Mouse (Mus musculus): ENCODE data around the gene Snx17. TPM values are rescaled to one million over a fixed set of nuclear protein-coding genes. Genes with fewer than 3 reads are reported as not detected.

The Snx17 gene
- polyA plus RNA-seq, 1 experiment from 2014 or later, result 124 TPM

DNA sequence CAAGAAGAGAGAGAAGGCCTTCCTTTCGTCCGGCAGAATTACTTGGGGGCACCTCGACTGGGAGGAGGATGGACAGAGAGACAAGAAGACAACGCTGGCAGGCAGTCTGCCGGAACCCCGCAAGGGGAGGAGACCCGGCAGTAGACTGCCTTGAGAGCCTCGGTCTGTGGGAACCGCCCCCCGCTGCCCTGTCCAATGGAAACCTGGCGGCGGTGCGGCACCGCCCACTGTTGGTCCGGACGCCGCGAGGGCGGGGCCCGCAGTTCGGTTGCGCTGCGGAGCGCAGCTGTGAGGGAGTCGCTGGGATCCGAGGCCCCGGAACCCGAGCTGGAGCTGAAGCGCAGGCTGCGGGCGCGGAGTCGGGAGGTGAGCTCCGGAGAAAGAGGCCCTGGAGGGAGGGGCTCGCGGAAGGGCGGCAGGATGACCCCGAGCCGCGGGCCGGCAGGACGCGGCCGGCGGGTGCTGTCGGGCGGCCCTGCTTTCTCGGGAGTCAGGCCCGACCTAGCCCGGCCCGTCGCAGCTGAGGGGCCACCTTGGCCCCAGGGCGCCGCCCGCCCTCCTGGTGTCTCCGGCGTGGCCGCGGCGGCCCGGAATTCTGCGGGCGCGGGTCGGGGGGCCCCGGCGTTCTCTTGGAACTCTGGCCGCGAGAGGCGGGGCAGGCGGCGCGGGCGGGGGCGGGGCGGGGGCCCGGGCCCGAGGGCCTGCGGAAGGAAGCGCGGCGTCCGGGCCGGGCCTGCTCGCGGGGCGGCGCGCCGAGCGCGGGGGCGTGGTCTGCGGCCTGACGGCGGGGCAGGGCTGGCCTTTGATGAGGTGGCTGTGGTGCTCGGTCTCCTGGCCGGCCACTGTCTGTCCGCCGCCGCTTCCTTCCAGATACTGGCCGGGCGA is 47.9 kb downstream of the Snx17 start, which contains the start of the genes Nrbp1 and Gm9970:
Gene Nrbp1, plus strand, starts transcription at position 228 of the 885 bp plus-strand sequence.
Gene Gm9970, minus strand, starts transcription at position 596 of the 885 bp plus-strand sequence.
- Histone ChIP-seq H3K4me1 (ENCODE audit: control insufficient read depth, insufficient read depth, low read length) (peaks cover 3% of the 10 kb centered on the region; the same call in 1 of the 2 replicates), H3K27me3 (replicated peaks; ENCODE audit: control insufficient read depth, insufficient read depth, low read length) (no peaks in the 10 kb centered on the region), H3K9ac (ENCODE audit: low read depth, low read length) (peak within 1 kb of the TSS; percentile 98), H3K36me3 (ENCODE audit: control insufficient read depth, insufficient read depth, low read length) (peaks cover 23% of the 10 kb centered on the region), H3K4me3 (ENCODE audit: low read depth, low read length) (peak within 1 kb of the TSS; percentile 88), H3K9me3 (ENCODE audit: control insufficient read depth, low read length) (0 out of 2 replicates have a peak, but pooled peaks cover 6% of the 10 kb centered on the region), H3K4me2 (ENCODE audit: low read depth, low read length) (peak within 1 kb of the TSS; percentile 65), H3K27ac (replicated peaks; ENCODE audit: low read depth, low read length) (peak within 1 kb of the TSS; percentile 98)
- peak; percentile 98 for DNase-seq (ENCODE audit: low spot score)
- peak; percentile 99 for ATAC-seq (ENCODE audit: low read depth)
- WGBS, result 1% methylated on average over 29 of the region's 103 CpGs

DNA sequence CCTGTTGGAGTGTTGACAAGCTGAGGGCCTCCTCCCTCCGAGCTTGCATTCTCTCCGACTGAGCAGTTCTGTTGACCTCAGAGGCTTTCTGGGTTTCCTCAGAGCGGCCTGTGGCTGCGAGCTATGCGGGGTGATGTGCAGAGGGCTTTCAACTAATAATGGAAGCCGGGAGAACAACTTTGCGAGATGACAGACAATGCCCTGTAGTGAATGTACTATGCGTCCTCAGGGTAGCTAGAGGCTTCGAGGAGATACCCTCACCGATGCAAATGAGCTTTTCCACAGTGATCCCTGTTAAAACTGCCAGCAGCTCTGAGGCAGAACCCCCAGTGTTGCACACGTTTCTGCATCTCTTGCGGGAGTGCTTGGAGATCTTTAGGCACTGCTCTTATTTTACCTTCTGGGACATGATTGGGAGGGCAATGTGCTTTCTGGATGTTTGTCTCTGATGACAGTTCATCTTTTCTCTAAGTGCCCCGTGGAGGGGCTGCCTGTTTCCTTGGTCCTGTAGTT is 48.6 kb downstream of the Snx17 start:
- no peak for ATAC-seq (ENCODE audit: low read depth)
- peak overlapping the region; percentile 65 for H3K4me2 ChIP-seq (ENCODE audit: low read depth, low read length)
- H3K9me3 ChIP-seq (ENCODE audit: control insufficient read depth, low read length), result 0 out of 2 replicates have a peak, but pooled peaks cover 2% of the 10 kb centered on the region
- H3K4me1 ChIP-seq (ENCODE audit: control insufficient read depth, insufficient read depth, low read length), result peaks cover 3% of the 10 kb centered on the region; the same call in 1 of the 2 replicates
- H3K27ac ChIP-seq (replicated peaks; ENCODE audit: low read depth, low read length), result peak overlapping the region; percentile 98
- WGBS, result under 1% methylated on average over 13 of the region's 13 CpGs
- H3K36me3 ChIP-seq (ENCODE audit: control insufficient read depth, insufficient read depth, low read length), result peaks cover 30% of the 10 kb centered on the region
- peak overlapping the region; percentile 88 for H3K4me3 ChIP-seq (ENCODE audit: low read depth, low read length)
- DNase-seq (ENCODE audit: low spot score), result no peak
- H3K27me3 ChIP-seq (replicated peaks; ENCODE audit: control insufficient read depth, insufficient read depth, low read length), result no peaks in the 10 kb centered on the region
- H3K9ac ChIP-seq (ENCODE audit: low read depth, low read length), result peak overlapping the region; percentile 98

DNA sequence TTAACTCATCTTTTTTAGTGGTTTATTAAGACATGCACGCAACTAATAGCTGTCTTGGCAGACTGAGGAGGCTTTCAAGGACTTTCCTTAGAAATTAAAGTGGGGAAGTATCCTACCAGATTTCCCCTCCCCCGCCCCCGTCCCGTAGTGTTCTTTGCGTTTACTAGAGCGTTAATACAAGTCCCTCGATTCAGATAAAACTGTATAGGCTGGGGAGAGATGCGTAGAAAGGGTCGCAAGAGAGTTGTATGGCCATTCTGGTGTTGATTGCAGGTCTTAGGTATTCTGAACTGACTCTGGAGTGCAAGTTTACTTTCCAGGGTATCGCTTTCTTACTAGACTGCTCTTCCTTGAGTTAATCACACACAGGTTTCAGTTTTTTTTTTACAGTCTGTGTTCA is 49.2 kb downstream of the Snx17 start:
- Histone ChIP-seq H3K4me1 (ENCODE audit: control insufficient read depth, insufficient read depth, low read length) (peaks cover 3% of the 10 kb centered on the region; the same call in 1 of the 2 replicates), H3K27me3 (replicated peaks; ENCODE audit: control insufficient read depth, insufficient read depth, low read length) (no peaks in the 10 kb centered on the region), H3K4me2 (ENCODE audit: low read depth, low read length) (peak overlapping the region; percentile 65), H3K27ac (replicated peaks; ENCODE audit: low read depth, low read length) (no peak overlapping the region), H3K4me3 (ENCODE audit: low read depth, low read length) (peak overlapping the region; percentile 88), H3K36me3 (ENCODE audit: control insufficient read depth, insufficient read depth, low read length) (peaks cover 36% of the 10 kb centered on the region), H3K9ac (ENCODE audit: low read depth, low read length) (peak overlapping the region; percentile 98), H3K9me3 (ENCODE audit: control insufficient read depth, low read length) (no peaks in the 10 kb centered on the region)
- DNase-seq (ENCODE audit: low spot score) (no peak), ATAC-seq (ENCODE audit: low read depth) (no peak)
- 20% methylated on average over 10 of the region's 10 CpGs for WGBS

Other genes with a start within 250 kb of the Snx17 start
- gene Cgref1, start 247.6 kb upstream of the Snx17 start, polyA plus RNA-seq (2014; fragmentation: Nextera tagmentation; extraction: Ambion mirVana), result 30.9 and 51.1 TPM in 2 replicates
- gene Preb, start 232.9 kb upstream of the Snx17 start, polyA plus RNA-seq (2014; fragmentation: Nextera tagmentation; extraction: Ambion mirVana), result 85.3 and 91.2 TPM in 2 replicates
- gene Tcf23, start 224.6 kb upstream of the Snx17 start, polyA plus RNA-seq (2014; fragmentation: Nextera tagmentation; extraction: Ambion mirVana), result 0.19 TPM in 1 of 2 replicates, not detected in the other
- 189 and 195 TPM in 2 replicates for gene Atraid, start 144.9 kb upstream of the Snx17 start, polyA plus RNA-seq (2014; fragmentation: Nextera tagmentation; extraction: Ambion mirVana)
- gene Slc5a6, start 144.3 kb upstream of the Snx17 start, polyA plus RNA-seq (2014; fragmentation: Nextera tagmentation; extraction: Ambion mirVana), result 14.9 and 17.6 TPM in 2 replicates
- gene Cad, start 138.4 kb upstream of the Snx17 start, polyA plus RNA-seq (2014; fragmentation: Nextera tagmentation; extraction: Ambion mirVana), result 29.1 and 30.2 TPM in 2 replicates
- gene Dnajc5g, start 86.9 kb upstream of the Snx17 start, polyA plus RNA-seq (2014; fragmentation: Nextera tagmentation; extraction: Ambion mirVana), result not detected in 2 replicates
- gene Slc30a3, start 85.0 kb upstream of the Snx17 start, polyA plus RNA-seq (2014; fragmentation: Nextera tagmentation; extraction: Ambion mirVana), result 0.84 and 0.93 TPM in 2 replicates
- 11.6 and 16.3 TPM in 2 replicates for gene Trim54, start 76.5 kb upstream of the Snx17 start, polyA plus RNA-seq (2014; fragmentation: Nextera tagmentation; extraction: Ambion mirVana)
- gene Ucn, start 54.4 kb upstream of the Snx17 start, polyA plus RNA-seq (2014; fragmentation: Nextera tagmentation; extraction: Ambion mirVana), result 0.39 TPM in 1 of 2 replicates, not detected in the other
- gene Mpv17, start 39.0 kb upstream of the Snx17 start, polyA plus RNA-seq (2014; fragmentation: Nextera tagmentation; extraction: Ambion mirVana), result 47.7 and 54.6 TPM in 2 replicates
- 0.54 and 0.68 TPM in 2 replicates for gene Gm29609, start 13.3 kb upstream of the Snx17 start, polyA plus RNA-seq (2014; fragmentation: Nextera tagmentation; extraction: Ambion mirVana)
- gene Gtf3c2, start 13.1 kb upstream of the Snx17 start, polyA plus RNA-seq (2014; fragmentation: Nextera tagmentation; extraction: Ambion mirVana), result 47.5 and 59.9 TPM in 2 replicates
- 55.5 and 58.0 TPM in 2 replicates for gene Eif2b4, start 203 bp downstream of the Snx17 start, polyA plus RNA-seq (2014; fragmentation: Nextera tagmentation; extraction: Ambion mirVana)
- 5.4 and 5.8 TPM in 2 replicates for gene Zfp513, start 9.1 kb downstream of the Snx17 start, polyA plus RNA-seq (2014; fragmentation: Nextera tagmentation; extraction: Ambion mirVana)
- 102 and 107 TPM in 2 replicates for gene Ppm1g, start 27.5 kb downstream of the Snx17 start, polyA plus RNA-seq (2014; fragmentation: Nextera tagmentation; extraction: Ambion mirVana)
- gene Nrbp1, start 47.6 kb downstream of the Snx17 start, polyA plus RNA-seq (2014; fragmentation: Nextera tagmentation; extraction: Ambion mirVana), result 157 and 172 TPM in 2 replicates
- 0.68 and 0.83 TPM in 2 replicates for gene Gm9970, start 48.0 kb downstream of the Snx17 start, polyA plus RNA-seq (2014; fragmentation: Nextera tagmentation; extraction: Ambion mirVana)
- 14.8 and 15.2 TPM in 2 replicates for gene Krtcap3, start 58.5 kb downstream of the Snx17 start, polyA plus RNA-seq (2014; fragmentation: Nextera tagmentation; extraction: Ambion mirVana)
- 36.7 and 38.4 TPM in 2 replicates for gene Ift172, start 97.9 kb downstream of the Snx17 start, polyA plus RNA-seq (2014; fragmentation: Nextera tagmentation; extraction: Ambion mirVana)
- gene Fndc4, start 102.9 kb downstream of the Snx17 start, polyA plus RNA-seq (2014; fragmentation: Nextera tagmentation; extraction: Ambion mirVana), result 74.4 and 80.6 TPM in 2 replicates
- 0.17 and 0.31 TPM in 2 replicates for gene Gckr, start 104.2 kb downstream of the Snx17 start, polyA plus RNA-seq (2014; fragmentation: Nextera tagmentation; extraction: Ambion mirVana)